Mouse (Mus musculus) lung, adult 2 months (tissue): ENCODE results near the gene Dmac2.

Experiments
- CTCF ChIP-seq: fragments of 200-500 bp; IDR thresholded peaks from 2 replicates; pipeline ENCODE4 v1.5.1; 2011; ENCODE audit warnings: mild to moderate bottlenecking, low read length, control low read depth; ENCODE audit not compliant: insufficient read depth
- POLR2A ChIP-seq: fragments of 200-500 bp; IDR thresholded peaks from 2 replicates; pipeline ENCODE4 v1.6.1; 2011; ENCODE audit warnings: low read depth, mild to moderate bottlenecking, control low read depth, low read length, borderline replicate concordance; ENCODE audit errors: extremely low read depth

DNA sequence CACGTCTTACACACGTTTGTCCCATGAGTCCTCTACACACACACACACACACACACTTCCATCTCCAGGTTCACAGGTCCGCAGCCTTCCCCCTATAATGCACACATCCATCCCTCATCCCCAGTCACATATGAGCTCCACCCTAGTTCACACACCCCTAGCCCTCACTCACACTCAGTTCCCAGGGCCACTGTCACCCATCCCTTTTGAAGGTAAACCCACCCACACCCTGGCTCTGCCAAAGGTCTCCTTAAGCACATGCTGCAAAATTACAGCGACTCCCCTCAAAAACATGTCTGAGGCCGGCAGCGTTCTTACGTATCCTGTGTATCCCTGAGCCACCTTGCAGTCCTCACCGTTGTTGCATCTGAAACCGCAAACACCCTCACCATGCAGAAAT is 55.1 kb downstream of the Dmac2 start:
- TF ChIP-seq CTCF: no peak
- TF ChIP-seq POLR2A: no peak
